Mouse (Mus musculus) heart, adult 2 months (tissue): ENCODE data around the gene Epha1.

Experiments
- CTCF ChIP-seq: fragments of 200-600 bp; IDR thresholded peaks from 2 replicates; pipeline ENCODE4 v1.8.1; 2022; ENCODE audit warnings: antibody characterized with exemption, mild to moderate bottlenecking, moderate library complexity
- EP300 ChIP-seq: fragments of 200-500 bp; IDR thresholded peaks from 2 replicates; pipeline ENCODE4 v1.6.1; 2011; ENCODE audit warnings: low read depth, low read length, control low read depth; ENCODE audit not compliant: insufficient read depth
- POLR2A ChIP-seq: fragments of 200-500 bp; IDR thresholded peaks from 2 replicates; pipeline ENCODE4 v1.6.1; 2011; ENCODE audit warnings: mild to moderate bottlenecking, low read depth, low read length, control low read depth; ENCODE audit not compliant: insufficient read depth

- no peak for TF ChIP-seq CTCF
- no peak for TF ChIP-seq POLR2A
- TF ChIP-seq EP300, result no peak
Observed at GRCm38 (mm10) chr6:42342171-42342570, 30.9 kb downstream of the Epha1 start.
